Mouse (Mus musculus) brain, embryonic 14.5 days (tissue): ENCODE results near the gene Zranb3. TPM values are rescaled to one million over a fixed set of nuclear protein-coding genes. Genes with fewer than 3 reads are reported as not detected.

Source experiments
- DNase-seq: peaks from one replicate; pipeline ENCODE4 v3.0.0-alpha.2; 2011; ENCODE audit warnings: low read depth
- CTCF ChIP-seq: fragments of 200-500 bp; IDR thresholded peaks from 2 replicates; pipeline ENCODE4 v1.5.1; 2012; ENCODE audit warnings: inconsistent platforms, mild to moderate bottlenecking, moderate library complexity, borderline replicate concordance; ENCODE audit not compliant: insufficient read depth, insufficient read length; ENCODE audit errors: extremely low read depth
- POLR2A ChIP-seq: fragments of 200-500 bp; IDR thresholded peaks from 2 replicates; pipeline ENCODE4 v1.6.1; 2012; ENCODE audit warnings: mild to moderate bottlenecking, inconsistent platforms, borderline replicate concordance; ENCODE audit not compliant: poor library complexity, insufficient read depth, insufficient read length, severe bottlenecking; ENCODE audit errors: extremely low read depth
- polyA plus RNA-seq: library from polyadenylated mRNA; depleted of rRNA; stranded (reverse); fragments of >200 nt; gene quantifications from 2 replicates; pipeline ENCODE4 v1.2.3, GENCODE M21; 2012

Gene Zranb3
- polyA plus RNA-seq, 1 experiment, result 6.6 TPM

DNA sequence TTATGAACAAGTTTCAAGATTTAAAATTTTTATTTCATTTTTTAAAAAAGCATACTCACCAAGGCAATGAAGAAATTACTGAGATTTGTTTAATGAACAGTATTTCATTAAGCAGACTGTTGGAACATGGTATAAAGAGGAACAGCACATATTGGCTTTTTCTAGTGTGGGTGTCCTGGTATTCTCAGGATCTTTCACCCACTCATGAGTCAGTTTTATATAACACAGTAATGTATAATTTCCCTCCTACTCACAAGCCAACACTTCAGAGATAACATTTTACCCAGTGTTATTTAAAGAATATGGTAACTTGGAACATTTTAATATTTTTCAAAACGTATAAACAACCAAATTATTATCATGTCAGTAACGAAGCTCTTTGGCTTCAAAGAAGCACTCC lies 25.1 kb downstream of the Zranb3 start:
- TF ChIP-seq POLR2A (no peak), CTCF (no peak)
- no peak for DNase-seq

DNA sequence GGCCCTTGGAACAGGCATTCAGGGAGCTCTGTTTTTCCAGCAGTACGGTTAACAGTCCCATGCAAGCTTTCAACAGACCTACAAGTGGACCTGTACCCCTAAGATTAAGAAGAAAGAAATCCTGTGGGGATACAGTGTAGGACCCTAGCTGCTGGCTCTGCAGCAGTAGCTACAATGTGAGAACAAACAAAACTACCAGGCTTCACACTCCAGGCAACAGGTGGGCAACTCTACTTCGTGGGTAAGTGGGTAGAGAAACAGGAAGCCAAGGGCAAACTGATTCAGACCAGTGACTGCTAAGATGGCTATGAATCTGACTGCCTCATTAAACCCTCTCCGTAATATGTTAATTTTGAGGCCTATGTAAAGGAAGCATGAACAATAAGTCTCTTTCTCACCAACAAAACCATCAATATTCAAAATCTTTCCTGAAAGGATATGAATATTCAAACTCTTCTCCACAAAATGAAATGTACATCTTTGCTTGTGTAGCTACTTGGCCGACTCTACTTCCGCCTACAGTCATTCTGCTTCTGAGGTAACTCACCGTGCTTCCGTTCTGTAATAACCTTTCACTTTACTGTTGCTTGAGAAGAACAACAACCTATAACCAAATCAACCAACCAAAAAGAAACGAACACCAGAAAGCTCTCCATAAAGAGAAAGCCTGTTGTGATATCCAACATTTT lies 25.9 kb downstream of the Zranb3 start:
- no peak for TF ChIP-seq POLR2A
- no peak for TF ChIP-seq CTCF
- no peak for DNase-seq

DNA sequence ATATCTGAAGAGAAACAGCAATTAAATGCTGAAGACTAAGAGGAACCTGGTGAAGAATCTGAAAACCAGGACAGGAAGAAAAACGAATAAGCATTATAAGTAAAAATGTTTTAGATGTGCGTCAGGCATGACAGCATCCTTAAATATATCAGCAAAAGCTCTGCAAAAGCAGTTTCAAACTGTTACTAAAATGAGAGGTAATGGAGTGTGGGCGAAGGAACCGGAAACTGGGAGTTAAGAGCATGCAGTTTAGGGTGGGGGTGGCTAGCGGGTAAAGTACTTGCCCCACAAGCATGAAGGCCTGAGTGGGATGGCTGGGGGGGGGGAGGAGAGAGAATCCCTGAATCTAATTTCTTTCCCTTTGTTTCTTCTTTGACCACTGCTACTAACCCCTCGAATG lies 29.8 kb downstream of the Zranb3 start:
- no peak for DNase-seq
- TF ChIP-seq CTCF (no peak), POLR2A (no peak)

DNA sequence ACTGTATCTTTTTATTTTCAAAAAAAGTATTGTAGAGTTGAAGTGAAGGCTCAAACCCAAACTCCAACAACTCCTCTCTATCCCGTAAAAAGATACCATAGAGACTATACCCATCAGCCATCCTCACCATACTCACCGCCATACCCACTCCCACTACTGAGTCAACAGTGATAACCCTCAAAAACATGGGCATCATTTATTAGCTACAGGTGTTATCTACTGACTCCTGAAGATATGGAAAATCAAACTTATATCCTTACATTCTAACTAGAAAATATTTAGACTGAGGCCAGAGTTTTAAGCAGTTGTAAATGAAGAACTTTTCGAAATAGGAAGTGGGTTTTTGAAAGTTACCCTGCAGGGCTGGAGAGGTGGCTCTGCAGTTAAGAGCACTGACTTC lies 32.8 kb downstream of the Zranb3 start:
- DNase-seq, result no peak
- TF ChIP-seq CTCF (no peak), POLR2A (no peak)

DNA sequence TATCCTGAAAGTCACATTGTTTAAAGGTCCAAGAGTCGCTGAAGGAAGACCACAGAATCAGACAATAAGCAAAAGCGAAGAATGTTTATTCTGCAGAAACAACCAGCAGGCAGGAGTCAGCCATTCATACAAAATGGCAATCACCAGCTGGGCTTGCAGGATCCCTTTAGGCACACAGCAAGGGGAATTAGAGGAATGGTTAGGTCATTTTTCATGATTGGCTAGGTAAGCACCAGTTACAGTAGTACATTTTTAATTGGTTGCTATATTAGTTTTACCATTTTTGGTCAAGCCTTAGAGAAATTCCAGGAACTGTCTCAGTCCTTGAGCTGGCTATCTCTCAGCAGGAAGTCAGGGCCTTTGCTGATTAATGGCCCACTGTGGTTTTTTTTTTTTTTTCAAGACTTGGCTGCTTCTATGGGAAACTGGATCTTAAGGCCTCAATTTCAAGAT lies 33.9 kb downstream of the Zranb3 start:
- TF ChIP-seq POLR2A, result no peak
- TF ChIP-seq CTCF, result no peak
- DNase-seq, result no peak

DNA sequence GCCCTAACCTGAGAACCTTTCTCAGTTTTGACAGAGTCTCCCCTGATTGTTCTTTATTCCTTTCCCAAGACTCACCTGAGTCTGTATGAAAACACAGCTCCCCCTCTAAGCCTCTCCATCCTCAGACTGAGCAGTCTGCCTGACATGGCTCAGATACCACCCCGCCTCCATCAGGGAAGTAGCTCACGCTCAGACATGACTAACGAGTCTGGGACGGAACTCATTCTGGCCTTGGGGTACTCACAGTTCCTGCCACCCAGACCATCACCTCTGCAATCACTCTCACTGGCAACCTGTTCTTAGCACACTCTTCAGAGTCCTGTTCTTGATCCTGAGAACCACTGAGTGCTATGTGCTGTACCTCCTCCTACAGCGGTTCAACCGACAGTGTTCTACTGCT lies 38.1 kb downstream of the Zranb3 start:
- TF ChIP-seq CTCF, result no peak
- no peak for TF ChIP-seq POLR2A

DNA sequence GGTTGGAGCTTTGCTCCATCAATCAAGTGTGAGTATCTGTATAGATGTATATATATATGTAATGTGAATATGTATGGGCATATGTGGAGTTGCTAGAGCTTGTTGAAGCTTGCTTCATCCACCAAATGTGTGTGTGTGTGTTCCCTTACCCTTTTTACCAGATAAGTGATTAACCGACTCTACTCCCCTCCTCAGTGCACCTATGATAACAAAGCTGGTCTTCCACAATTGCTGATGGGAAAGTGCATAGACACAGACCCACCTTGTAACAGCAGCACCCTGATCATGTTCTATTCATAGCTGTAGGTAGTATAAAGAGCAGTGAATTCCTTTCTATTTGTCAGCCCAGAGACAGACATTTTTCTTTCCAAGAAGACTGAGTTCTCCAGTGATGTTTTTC lies 40.7 kb downstream of the Zranb3 start:
- no peak for DNase-seq
- TF ChIP-seq POLR2A (no peak), CTCF (no peak)

More for the DNA sequence above, 38.1 kb downstream of the Zranb3 start:
- no peak for DNase-seq

DNA sequence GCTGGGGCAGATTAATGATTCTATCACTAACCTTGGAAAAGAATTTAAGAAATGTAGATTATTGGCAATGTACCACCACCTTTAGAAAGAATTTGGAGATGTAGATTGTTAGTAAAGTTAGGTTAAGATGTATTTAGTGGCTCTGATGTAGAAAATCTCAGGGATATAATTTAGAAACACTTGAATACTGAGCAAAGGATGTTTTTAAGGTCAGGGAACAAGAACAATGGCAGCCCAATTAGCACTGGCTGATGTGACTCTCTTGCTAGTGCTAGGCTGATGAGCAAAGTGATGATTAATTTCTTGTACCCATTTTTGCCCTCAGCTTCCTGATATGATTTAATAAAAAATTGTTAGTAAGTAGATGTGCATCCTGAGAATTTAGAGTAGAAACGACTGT lies 41.4 kb downstream of the Zranb3 start:
- TF ChIP-seq CTCF, result no peak
- no peak for TF ChIP-seq POLR2A

DNA sequence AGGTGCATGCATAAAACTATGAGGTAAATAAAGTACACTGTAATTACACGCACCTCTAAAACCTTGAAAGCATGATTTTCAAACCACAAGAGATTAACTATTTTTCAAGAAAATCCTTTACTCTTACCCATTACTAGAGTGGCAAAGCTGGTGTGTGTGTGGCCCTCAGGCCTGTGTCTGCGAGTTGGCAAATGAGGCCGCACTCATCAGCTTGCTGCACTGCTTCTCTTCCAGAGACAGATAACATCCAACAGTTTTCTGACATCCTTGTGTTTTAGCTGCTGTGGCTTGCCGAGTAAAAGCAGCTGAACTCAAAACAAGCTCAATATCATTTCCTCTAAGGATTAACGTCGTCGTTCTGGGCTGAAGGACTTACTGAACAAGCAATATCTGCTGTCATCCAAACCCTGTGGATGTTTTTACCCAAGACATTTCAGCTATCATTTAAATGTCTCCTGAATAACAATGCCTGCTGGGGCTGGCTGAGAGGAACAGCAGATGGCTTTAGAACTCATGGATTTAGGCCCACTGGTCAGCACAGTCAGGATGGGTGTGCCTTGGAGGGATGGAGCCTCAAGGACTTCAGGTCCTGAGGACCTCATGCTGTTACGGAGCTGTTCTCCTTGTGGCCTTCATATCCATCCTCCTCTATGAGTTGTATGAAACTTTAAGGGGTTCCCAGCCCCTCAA lies 42.0 kb downstream of the Zranb3 start:
- no peak for DNase-seq
- TF ChIP-seq CTCF, result no peak
- no peak for TF ChIP-seq POLR2A

More for the DNA sequence above, 41.4 kb downstream of the Zranb3 start:
- no peak for DNase-seq

DNA sequence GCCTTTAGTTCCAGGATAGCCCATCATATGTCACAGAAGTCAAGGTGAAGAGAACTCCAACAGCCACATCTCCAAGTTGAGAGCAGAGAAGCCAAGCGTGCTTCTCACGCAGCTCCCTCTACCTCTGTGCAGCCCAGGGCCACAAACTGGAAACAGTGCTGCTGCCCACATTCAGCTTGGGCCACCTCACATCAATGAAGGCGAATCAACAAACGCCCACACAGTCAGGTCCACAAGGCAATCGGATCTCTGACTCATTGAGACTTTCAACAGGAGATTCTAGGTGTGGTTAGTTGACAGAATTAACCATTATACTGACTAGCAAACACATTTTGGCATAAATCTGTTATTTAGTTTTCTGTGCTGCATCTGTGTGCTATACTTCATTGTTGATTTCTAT lies 44.2 kb downstream of the Zranb3 start:
- no peak for DNase-seq
- TF ChIP-seq POLR2A, result no peak
- no peak for TF ChIP-seq CTCF

DNA sequence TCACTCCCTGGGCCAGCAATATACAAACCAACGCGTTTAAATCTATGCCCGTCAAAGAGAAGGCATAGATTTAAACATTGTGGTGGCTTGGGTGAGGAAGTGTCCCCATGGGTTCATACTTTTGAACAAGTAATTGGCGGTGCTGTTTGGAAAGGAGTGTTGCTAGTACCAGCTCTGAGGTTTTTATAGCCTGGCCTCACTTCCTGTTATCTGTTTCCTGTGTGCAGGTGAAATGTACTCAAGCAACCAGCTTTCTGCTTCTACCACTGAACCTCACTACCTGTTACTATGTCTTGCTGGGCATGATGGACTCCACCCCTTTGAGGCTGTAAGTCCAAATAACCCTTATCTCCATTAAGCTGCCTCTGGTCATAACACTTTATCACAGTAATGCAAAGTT lies 45.6 kb downstream of the Zranb3 start:
- DNase-seq, result no peak

DNA sequence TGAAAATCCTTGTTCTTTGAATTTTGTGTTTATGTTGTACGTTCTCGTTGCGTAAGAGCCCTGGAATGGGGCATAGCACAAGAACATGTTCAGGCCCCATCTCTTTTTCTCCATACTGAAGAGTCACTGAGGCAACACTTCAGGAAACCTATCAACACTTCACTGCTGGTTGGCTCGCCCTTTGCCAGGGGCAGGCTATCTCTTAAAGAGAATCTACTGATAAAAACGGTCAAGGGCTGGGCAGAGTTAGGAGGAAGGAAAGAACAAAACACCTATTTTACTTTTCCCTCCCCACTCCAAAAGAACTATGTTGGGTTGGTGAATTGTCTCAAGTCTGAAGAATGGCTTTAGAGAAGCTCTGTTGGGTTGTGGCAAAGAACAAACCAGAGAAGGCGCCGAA lies 55.9 kb downstream of the Zranb3 start:
- DNase-seq, result no peak
- TF ChIP-seq CTCF (no peak), POLR2A (no peak)

More for the DNA sequence above, 45.6 kb downstream of the Zranb3 start:
- no peak for TF ChIP-seq POLR2A
- TF ChIP-seq CTCF, result no peak

DNA sequence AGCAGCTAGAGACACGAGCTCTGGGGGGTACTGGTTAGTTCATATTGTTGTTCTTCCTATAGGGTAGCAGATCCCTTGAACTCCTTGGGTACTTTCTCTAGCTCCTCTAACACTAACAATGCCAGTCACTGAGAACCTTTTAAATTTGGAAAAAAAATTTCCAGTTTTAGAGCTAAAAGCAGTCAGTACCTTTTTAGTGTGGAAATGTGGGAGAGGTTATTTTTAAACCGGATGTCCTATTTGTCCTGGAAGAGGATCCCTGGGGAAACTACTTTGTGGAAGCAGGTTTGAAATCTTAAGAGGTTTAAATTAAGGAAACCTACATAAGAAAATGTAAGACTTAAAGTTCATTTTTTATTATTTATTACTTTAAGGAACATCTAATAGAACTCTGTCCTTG lies 56.4 kb downstream of the Zranb3 start:
- no peak for TF ChIP-seq CTCF
- TF ChIP-seq POLR2A, result no peak
- no peak for DNase-seq

DNA sequence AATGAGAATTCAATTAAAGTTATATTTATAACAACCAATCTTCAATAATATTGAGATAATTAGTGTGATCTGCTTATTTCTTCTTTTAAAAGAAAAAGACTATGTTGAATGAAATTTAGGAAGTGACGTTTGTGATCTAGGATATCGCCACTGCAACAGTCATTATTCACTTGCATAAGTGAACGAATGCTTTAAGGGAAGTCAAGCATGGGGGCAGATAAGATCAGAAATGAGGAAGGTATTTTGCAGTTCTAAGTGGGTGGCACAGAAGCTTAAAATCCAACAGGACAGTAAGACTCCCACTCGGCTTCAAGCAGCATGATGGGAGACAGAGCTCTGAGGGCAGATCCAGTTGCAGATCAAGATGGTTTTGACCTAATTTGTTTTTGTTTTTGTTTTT lies 58.7 kb downstream of the Zranb3 start:
- no peak for DNase-seq
- TF ChIP-seq POLR2A (no peak), CTCF (no peak)
